Mouse (Mus musculus): ENCODE data around the gene Lrfn1. TPM values are rescaled to one million over a fixed set of nuclear protein-coding genes. Genes with fewer than 3 reads are reported as not detected.

The Lrfn1 gene
- total RNA-seq (2021), result 1 to 10 TPM; 1.4 to 2.0 TPM
- long read RNA-seq, experiment 1, partial matches to known transcripts, result 0 of 2 reads
- long read RNA-seq, experiment 1, other reads (novel, unspliced or antisense), result 1 of 2 reads
- long read RNA-seq, experiment 2, partial matches to known transcripts, result 1 of 3 reads
- long read RNA-seq, experiment 2, other reads (novel, unspliced or antisense), result 1 of 3 reads

GRCm38 (mm10) chr7:28451531-28452360 is at the start of gene Lrfn1:
Gene Lrfn1, plus strand, starts transcription at chr7:28451980.
- peak; percentile 31 for DNase-seq

- peak; percentile 64 for DNase-seq
Measured at GRCm38 (mm10) chr7:28410841-28411475, 40.8 kb upstream of the Lrfn1 start.

- no peak for DNase-seq
Measured at GRCm38 (mm10) chr7:28412826-28413225, 39.0 kb upstream of the Lrfn1 start.

DNA sequence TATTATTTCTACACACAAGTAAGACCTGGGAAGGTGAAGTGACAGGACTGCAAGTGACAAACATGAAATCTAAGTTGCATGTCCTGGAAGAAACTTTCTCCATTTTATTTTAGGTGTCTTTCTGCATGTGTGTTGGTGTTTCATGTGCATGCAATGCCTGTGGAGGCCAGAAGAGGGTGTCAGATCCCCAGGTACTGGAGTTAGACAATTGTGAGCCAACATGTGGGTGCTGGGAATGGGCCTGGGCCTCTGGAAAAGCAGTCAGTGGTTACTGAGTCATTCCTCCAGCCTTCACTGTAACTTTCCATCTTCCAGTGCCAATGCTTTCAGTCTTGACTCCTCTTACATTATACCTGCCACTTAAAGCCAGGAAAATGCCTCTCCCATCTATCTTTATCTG is 34.4 kb upstream of the Lrfn1 start:
- DNase-seq, result no peak

GRCm38 (mm10) chr7:28418096-28418670 is 33.6 kb upstream of the Lrfn1 start:
- peak; percentile 41 for DNase-seq

GRCm38 (mm10) chr7:28419416-28419815 is 32.4 kb upstream of the Lrfn1 start:
- DNase-seq, result no peak

DNA sequence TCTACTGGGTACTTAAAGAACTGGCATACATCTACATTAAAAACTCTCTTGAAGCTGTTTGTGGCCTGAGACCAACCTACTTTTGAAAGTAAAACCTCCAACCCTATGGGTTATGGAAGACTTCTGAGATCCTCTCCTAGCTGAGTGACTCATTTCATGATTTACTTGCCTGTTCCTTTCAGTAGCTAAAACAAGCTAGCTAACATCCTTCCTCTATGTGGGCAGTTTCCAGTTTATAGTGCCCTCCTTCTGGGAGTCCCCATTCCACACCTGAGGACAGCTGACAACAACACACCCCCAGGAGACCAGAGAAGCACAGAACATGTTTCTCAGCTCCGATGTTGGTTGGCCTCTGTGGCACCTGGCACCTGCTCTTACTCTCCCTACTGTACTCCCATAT is 28.8 kb upstream of the Lrfn1 start:
- no peak for DNase-seq

DNA sequence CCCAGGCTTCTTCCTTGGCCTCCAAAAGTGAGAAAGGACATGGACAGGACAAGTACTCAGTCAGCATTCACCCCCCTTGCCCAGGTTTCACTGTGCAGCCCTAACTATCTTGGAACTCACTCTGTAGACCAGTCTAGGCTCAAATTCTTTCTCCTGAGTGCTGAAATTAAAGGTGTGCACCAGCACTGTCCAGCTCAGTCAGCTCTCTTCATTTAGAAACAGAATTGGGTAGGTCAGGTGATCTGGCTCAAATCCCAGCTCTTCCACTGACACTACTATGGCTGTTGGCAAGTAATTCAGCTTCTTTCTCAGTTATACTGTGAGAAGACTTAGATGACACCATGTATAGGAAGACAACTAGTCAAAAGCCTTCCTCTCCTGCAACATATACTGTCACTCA is 24.0 kb upstream of the Lrfn1 start:
- no peak for DNase-seq

DNA sequence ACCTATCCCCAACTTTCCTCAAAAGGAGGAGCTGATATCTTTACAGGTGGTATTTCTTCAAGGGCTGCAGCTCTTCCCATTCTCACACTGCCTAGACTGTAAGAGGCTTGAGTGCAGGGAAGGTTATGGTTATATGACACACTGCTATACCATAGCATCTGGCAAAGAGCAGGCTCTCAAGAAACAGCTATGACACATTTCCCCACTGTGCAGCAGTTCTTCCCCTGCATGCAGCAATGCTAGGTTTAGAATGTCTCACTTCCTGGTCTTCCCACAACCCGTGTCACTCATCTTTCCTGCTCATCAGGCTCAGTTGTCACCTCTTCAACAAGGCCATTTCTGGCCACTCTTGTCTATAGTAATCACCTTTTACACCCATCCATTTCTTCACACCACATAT is 21.3 kb upstream of the Lrfn1 start:
- no peak for DNase-seq

DNA sequence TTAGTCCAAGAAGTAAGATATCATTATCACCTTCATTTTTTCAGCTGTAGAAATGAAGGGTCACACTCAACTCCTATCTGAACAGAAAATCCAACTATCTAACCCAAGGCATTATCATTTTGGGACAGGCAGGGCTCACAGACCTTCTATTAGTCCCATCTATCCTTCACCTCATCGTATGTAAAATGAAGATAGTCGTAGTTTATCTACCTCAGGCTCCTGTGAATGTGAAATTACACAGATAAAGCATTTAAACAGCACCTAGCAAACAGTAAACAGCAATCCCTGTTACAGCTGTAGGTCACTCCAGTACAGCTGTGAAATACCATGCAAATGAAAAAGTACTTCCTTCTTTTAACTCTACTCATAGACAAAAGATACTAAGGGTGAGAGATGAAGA is 19.5 kb upstream of the Lrfn1 start:
- no peak for DNase-seq

DNA sequence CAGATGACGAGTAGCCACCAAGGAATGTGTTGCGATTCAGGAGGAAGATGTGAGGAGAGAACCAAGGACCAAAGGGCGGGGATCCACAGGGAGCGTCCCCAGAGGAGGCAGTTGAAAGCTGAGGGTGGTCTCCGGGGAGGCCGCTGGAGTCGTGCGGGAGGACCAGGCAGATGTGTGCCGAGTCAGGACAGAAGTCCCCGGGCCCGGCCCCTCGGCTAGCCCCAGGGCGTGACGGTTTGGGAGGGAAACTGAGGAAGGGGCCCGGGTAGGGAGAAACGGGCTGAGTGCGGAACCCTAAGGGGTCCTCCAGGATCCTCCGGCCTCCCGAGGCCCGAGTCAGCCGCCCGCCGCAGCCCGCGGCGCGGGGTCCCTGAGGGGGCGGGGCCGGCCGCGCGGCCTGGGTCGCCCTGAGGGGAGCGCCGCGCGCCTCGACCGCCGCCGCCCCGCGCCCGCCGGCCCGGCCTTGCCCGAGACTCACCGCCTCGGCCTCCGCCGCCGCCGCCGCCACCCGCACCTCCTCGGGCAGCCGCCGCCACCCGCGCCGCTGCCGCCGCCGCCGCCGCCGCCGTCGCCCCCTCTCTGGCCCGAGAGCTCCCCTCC is 16.0 kb upstream of the Lrfn1 start:
- DNase-seq, result peak; percentile 43

GRCm38 (mm10) chr7:28436271-28436904 is 15.4 kb upstream of the Lrfn1 start:
- DNase-seq, result peak; percentile 100

DNA sequence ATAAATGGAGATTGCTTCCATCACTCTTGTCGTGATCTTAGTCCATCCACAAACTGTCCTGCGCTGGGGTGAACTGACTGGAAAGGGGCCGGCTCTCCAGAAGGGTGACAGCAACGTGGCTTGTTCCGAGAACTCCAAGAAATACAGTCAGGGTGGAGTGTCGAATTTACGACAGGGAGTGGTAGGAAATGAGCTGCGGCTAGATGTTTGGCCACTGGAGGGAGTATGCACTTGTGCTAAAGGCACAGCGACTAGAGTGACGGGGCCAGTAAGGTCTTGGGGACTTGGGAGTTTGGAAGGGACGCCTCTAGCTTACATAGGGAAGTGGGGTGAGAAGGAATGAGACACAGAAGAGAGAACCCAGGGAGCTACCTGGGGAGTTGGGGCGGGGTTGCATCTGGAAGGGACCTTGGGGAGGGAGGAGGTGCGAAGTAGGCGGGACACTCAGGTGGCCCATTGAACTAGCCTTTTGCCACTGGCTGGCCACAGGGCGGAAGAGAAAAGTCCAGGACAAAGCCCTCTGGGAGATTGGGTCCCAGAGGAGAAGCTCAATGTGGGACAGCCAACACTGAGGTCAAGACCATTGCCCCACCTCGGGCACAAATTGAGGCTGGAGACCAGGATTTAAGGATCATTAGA is 14.7 kb upstream of the Lrfn1 start, which contains the start of gene Gmfg:
Gene Gmfg, plus strand, starts transcription at position 516 of the 639 bp plus-strand sequence.
- peak; percentile 67 for DNase-seq

- DNase-seq, result no peak
Measured at GRCm38 (mm10) chr7:28437964-28438363, 13.8 kb upstream of the Lrfn1 start.

DNA sequence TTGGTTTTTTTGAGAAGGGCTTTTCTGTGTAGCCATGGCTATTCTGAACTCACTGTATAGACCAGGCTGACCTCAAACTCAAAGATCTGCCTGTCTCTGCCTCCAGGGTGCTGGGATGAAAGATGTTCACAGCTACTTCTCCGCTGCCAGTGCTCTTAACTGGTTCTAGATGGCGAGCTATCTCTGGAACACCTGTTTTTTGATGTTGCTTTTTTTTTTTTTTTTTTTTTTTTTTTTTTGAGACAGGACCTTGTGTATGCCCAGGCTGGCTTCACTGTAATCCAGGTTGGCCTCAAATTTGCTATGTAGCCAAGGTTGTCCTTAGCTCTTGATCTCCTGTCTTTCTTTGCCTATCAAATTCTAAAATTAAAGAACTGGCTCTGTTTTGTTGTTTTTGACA is 13.0 kb upstream of the Lrfn1 start:
- DNase-seq, result no peak

- DNase-seq, result no peak
Measured at GRCm38 (mm10) chr7:28440739-28441138, 11.0 kb upstream of the Lrfn1 start.

DNA sequence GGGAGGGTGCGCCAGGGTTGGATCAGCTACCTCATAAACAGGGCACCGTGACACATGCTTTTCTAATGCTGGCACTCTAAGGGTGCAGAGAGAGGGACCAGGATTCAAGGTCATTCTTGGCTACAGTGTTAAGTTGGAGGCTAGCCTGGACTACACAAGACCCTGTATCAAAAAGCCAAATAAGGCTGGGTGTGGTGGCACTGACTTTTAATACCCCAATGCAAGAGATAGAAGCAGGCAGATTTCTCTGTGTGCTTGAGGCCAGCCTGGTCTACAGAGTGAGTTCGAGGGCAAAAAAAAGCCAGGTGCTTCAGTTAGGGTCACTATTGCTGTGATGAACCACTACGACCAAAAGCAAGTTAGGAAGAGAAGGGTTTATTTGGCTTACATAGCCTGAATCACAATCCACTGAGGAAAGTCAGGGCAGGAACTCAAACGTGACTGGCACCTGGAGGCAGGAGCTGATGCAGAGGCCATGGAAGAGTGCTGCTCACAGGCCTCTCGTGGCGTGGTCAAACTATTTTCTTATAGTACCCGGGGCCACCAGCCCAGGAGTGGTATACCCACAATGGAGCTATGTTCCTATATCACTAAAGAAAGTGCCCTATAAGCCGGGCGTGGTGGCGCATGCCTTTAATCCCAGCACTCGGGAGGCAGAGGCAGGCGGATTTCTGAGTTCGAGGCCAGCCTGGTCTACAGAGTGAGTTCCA is 9.8 kb upstream of the Lrfn1 start:
- DNase-seq, result no peak

- no peak for DNase-seq
Measured at GRCm38 (mm10) chr7:28442688-28443087, 9.1 kb upstream of the Lrfn1 start.

GRCm38 (mm10) chr7:28444344-28444974 is 7.3 kb upstream of the Lrfn1 start:
- no peak for DNase-seq

DNA sequence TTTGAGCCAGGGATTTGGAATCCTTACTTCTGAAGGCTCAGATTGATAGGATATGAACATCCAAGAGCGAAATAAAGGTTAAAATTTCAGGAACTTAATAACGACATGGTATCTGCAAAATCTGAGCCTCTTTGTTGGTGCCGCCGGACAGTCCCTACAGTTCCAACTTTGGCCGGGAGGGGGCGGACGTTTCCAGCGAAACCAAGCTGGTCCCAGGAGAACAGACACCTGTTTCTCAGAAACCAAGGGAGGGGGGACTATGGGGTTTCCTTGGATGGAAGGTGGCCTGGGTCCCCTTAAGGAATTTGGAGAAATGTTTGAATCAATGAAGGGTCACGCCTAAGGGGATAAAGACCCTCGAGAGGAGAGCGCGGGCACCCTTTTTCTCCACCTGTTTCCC is 5.3 kb upstream of the Lrfn1 start:
- DNase-seq, result peak; percentile 90
